Mouse (Mus musculus): Measurements from ENCODE around the gene Srgap2.

The Srgap2 gene

GRCm38 (mm10) chr1:131346916-131347555 is 180.1 kb downstream of the Srgap2 start:
- DNase-seq (ENCODE audit: low read depth in 2 of 2, low spot score in 2 of 2) = no peak

- DNase-seq (ENCODE audit: low read depth in 2 of 2, low spot score in 2 of 2) = no peak
Observed at GRCm38 (mm10) chr1:131345422-131346419, 181.4 kb downstream of the Srgap2 start.

GRCm38 (mm10) chr1:131344691-131345090 is 182.5 kb downstream of the Srgap2 start:
- no peak for DNase-seq (ENCODE audit: low read depth in 2 of 2, low spot score in 2 of 2)

- no peak for DNase-seq (ENCODE audit: low read depth in 2 of 2, low spot score in 2 of 2)
Observed at GRCm38 (mm10) chr1:131336017-131336416, 191.1 kb downstream of the Srgap2 start.

GRCm38 (mm10) chr1:131335604-131336003 is 191.5 kb downstream of the Srgap2 start:
- DNase-seq (ENCODE audit: low read depth in 2 of 2, low spot score in 2 of 2) = no peak

- DNase-seq (ENCODE audit: low read depth in 2 of 2, low spot score in 2 of 2) = no peak
Observed at GRCm38 (mm10) chr1:131331180-131331579, 196.0 kb downstream of the Srgap2 start.

- DNase-seq (ENCODE audit: low read depth in 2 of 2, low spot score in 2 of 2) = peak; percentile 18 to 45
Observed at GRCm38 (mm10) chr1:131329093-131329492, 198.1 kb downstream of the Srgap2 start.

GRCm38 (mm10) chr1:131327167-131327566 is 200.0 kb downstream of the Srgap2 start:
- no peak for DNase-seq (ENCODE audit: low read depth in 2 of 2, low spot score in 2 of 2)

GRCm38 (mm10) chr1:131324816-131325463 is 202.2 kb downstream of the Srgap2 start:
- DNase-seq (ENCODE audit: low read depth in 2 of 2, low spot score in 2 of 2) = peak in 1 of 2 experiments; percentile 6

- no peak for DNase-seq (ENCODE audit: low read depth in 2 of 2, low spot score in 2 of 2)
Observed at GRCm38 (mm10) chr1:131319598-131320330, 207.4 kb downstream of the Srgap2 start.

- no peak for DNase-seq (ENCODE audit: low read depth in 2 of 2, low spot score in 2 of 2)
Observed at GRCm38 (mm10) chr1:131318397-131318796, 208.8 kb downstream of the Srgap2 start.

GRCm38 (mm10) chr1:131317625-131318024 is 209.5 kb downstream of the Srgap2 start:
- no peak for DNase-seq (ENCODE audit: low read depth in 2 of 2, low spot score in 2 of 2)

- DNase-seq (ENCODE audit: low read depth in 2 of 2, low spot score in 2 of 2) = no peak
Observed at GRCm38 (mm10) chr1:131311284-131311683, 215.9 kb downstream of the Srgap2 start.

- DNase-seq (ENCODE audit: low read depth in 2 of 2, low spot score in 2 of 2) = no peak
Observed at GRCm38 (mm10) chr1:131310237-131310818, 216.8 kb downstream of the Srgap2 start.

GRCm38 (mm10) chr1:131300750-131301149 is 226.4 kb downstream of the Srgap2 start:
- no peak for DNase-seq (ENCODE audit: low read depth in 2 of 2, low spot score in 2 of 2)

- DNase-seq (ENCODE audit: low read depth in 2 of 2, low spot score in 2 of 2) = no peak
Observed at GRCm38 (mm10) chr1:131299788-131300187, 227.4 kb downstream of the Srgap2 start.

GRCm38 (mm10) chr1:131299240-131299639 is 227.9 kb downstream of the Srgap2 start:
- no peak for DNase-seq (ENCODE audit: low read depth in 2 of 2, low spot score in 2 of 2)

GRCm38 (mm10) chr1:131298171-131298570 is 229.0 kb downstream of the Srgap2 start:
- DNase-seq (ENCODE audit: low read depth in 2 of 2, low spot score in 2 of 2) = no peak

- DNase-seq (ENCODE audit: low read depth in 2 of 2, low spot score in 2 of 2) = no peak
Observed at GRCm38 (mm10) chr1:131296726-131297125, 230.4 kb downstream of the Srgap2 start.

- DNase-seq (ENCODE audit: low read depth in 2 of 2, low spot score in 2 of 2) = no peak
Observed at GRCm38 (mm10) chr1:131295200-131295599, 232.0 kb downstream of the Srgap2 start.

- DNase-seq (ENCODE audit: low read depth in 2 of 2, low spot score in 2 of 2) = no peak
Observed at GRCm38 (mm10) chr1:131293922-131294250, 233.3 kb downstream of the Srgap2 start.

Measured in CD8-positive naive resting alpha-beta T cell, adult 2 months (primary cell).